Mouse (Mus musculus) neural tube, embryonic 14.5 days (tissue): Measurements from ENCODE around the gene Smarcal1. TPM values are rescaled to one million over a fixed set of nuclear protein-coding genes. Genes with fewer than 3 reads are reported as not detected.

Experiments
- ATAC-seq: fragments of 200-750 bp; cut with Nextera tagmentation; 2 replicates; pipeline ENCODE4 v1.8.0; 2017; ENCODE audit warnings: low read depth, mild to moderate bottlenecking, moderate TSS enrichment, moderate library complexity
- H3K27ac ChIP-seq: fragments of 300-500 bp; sonication (generic); 2 replicates; pipeline ENCODE4 v1.5.1; 2014; ENCODE audit warnings: low read depth, mild to moderate bottlenecking, control low read depth, low read length, moderate library complexity, mixed read lengths
- H3K27me3 ChIP-seq: fragments of 300-500 bp; sonication (generic); 2 replicates; pipeline ENCODE4 v1.6.1; 2014; ENCODE audit warnings: low read length; ENCODE audit not compliant: control insufficient read depth, insufficient read depth
- H3K36me3 ChIP-seq: fragments of 300-500 bp; sonication (generic); 2 replicates; pipeline ENCODE4 v1.6.1; 2014; ENCODE audit warnings: low read length, mixed read lengths; ENCODE audit not compliant: control insufficient read depth, insufficient read depth
- H3K4me1 ChIP-seq: fragments of 300-500 bp; sonication (generic); 2 replicates; pipeline ENCODE4 v1.6.1; 2014; ENCODE audit warnings: low read length; ENCODE audit not compliant: control insufficient read depth, insufficient read depth
- H3K4me2 ChIP-seq: fragments of 300-500 bp; sonication (generic); 2 replicates; pipeline ENCODE4 v1.6.1; 2014; ENCODE audit warnings: mild to moderate bottlenecking, low read depth, low read length, control low read depth
- H3K4me3 ChIP-seq: fragments of 300-500 bp; sonication (generic); 2 replicates; pipeline ENCODE4 v1.5.1; 2014; ENCODE audit warnings: low read depth, low read length, control low read depth, mixed read lengths
- H3K9ac ChIP-seq: fragments of 300-500 bp; sonication (generic); replicated peaks from 2 replicates; pipeline ENCODE4 v1.6.1; 2014; ENCODE audit warnings: low read depth, mild to moderate bottlenecking, control low read depth, low read length, mixed read lengths
- H3K9me3 ChIP-seq: fragments of 300-500 bp; sonication (generic); 2 replicates; pipeline ENCODE4 v1.6.1; 2016; ENCODE audit warnings: low read length; ENCODE audit not compliant: control insufficient read depth
- WGBS: fragments of 180-500 bp; shearing (Covaris S2); extraction: QIAGEN DNeasy Blood & Tissue Kit; methylation state at CpG from one replicate; pipeline ENCODE4 v1.1.7; 2014; 5-methylcytosine and 5-hydroxymethylcytosine counted together
- polyA plus RNA-seq: library from polyadenylated mRNA; unstranded; fragments of >200 nt; fragmentation: Nextera tagmentation; extraction: Ambion mirVana; gene quantifications from 2 replicates; pipeline ENCODE4 v1.2.1, GENCODE M21; 2014

Smarcal1 gene
- polyA plus RNA-seq, 1 experiment from 2014 or later, result 28.7 TPM

DNA sequence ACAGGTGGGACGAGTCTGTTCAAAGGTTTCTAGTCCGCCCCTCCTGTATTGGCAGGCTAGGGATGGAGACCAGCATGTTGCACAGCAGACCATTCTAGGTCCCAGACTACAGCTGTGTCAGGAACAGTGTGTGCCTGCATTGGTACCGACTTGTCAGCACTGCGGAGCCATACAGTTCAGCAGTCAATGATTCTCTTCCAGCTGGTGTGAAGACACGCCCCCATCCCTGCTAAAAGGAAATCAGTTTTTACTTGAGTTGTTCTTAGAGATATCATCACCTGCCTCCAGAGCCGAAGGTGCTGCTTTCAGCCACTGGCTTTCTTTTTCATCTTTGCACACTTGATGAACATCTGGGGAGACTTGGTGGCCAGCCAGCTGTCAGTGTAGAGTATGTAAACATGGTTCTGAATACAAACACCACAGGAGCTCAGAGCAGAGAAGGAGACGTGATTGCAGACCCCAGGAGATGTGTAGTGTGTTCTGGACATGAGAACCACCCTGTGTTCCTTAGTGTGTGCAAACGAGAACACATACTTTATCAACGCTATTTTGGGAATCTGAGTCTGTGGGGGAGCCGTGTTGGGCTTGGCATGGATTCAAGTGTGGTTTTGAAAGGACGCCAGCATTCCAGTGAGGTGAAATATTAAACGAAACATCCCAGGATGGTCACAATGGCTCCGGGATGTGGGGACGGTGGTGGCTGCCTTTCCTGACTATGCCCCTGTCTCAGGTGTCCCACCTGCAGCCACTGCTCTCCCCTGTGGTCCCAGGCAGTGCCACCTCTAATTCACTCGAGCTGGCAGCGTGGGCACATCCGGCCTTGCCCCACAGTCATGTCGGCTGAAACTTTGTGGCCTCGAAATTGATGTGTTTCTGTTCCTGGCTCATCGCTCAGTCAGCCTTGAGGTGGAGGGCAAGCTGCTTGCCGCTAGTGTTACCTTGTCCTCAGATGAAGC is 16.4 kb downstream of the Smarcal1 start:
- H3K36me3 ChIP-seq, result peaks cover 27% of the 10 kb centered on the region
- 75% methylated on average over 21 of the region's 21 CpGs for WGBS

GRCm38 (mm10) chr1:72600778-72601177 is 17.7 kb downstream of the Smarcal1 start:
- H3K36me3 ChIP-seq, result peaks cover 20% of the 10 kb centered on the region
- H3K27me3 ChIP-seq, result no peaks in the 10 kb centered on the region

More for the DNA sequence above, 16.4 kb downstream of the Smarcal1 start:
- no peak; the same call in 1 of the 2 replicates for ATAC-seq
- no peak overlapping the region for H3K4me3 ChIP-seq
- H3K4me1 ChIP-seq, result no peaks in the 10 kb centered on the region
- no peaks in the 10 kb centered on the region for H3K27me3 ChIP-seq
- H3K4me2 ChIP-seq, result no peak overlapping the region
- H3K9me3 ChIP-seq, result no peaks in the 10 kb centered on the region
- no peak overlapping the region for H3K9ac ChIP-seq
- no peak overlapping the region for H3K27ac ChIP-seq

GRCm38 (mm10) chr1:72601233-72601632 is 18.2 kb downstream of the Smarcal1 start:
- Histone ChIP-seq H3K27me3 (no peaks in the 10 kb centered on the region), H3K9me3 (no peaks in the 10 kb centered on the region), H3K4me3 (no peak overlapping the region), H3K4me2 (no peak overlapping the region), H3K9ac (no peak overlapping the region), H3K4me1 (no peaks in the 10 kb centered on the region), H3K27ac (no peak overlapping the region), H3K36me3 (peaks cover 16% of the 10 kb centered on the region)
- ATAC-seq, result no peak
- 94% methylated on average over 7 of the region's 7 CpGs for WGBS

More at GRCm38 (mm10) chr1:72600778-72601177, 17.7 kb downstream of the Smarcal1 start:
- Histone ChIP-seq H3K9me3 (no peaks in the 10 kb centered on the region), H3K4me3 (no peak overlapping the region), H3K4me2 (no peak overlapping the region), H3K4me1 (no peaks in the 10 kb centered on the region), H3K27ac (no peak overlapping the region), H3K9ac (no peak overlapping the region)
- ATAC-seq, result no peak
- 90% methylated on average over 5 of the region's 5 CpGs for WGBS

- WGBS, result 89% methylated on average over 5 of the region's 5 CpGs
- no peak overlapping the region for H3K9ac ChIP-seq
- peaks cover 10% of the 10 kb centered on the region for H3K36me3 ChIP-seq
- ATAC-seq, result no peak
- H3K4me1 ChIP-seq, result no peaks in the 10 kb centered on the region
- no peak overlapping the region for H3K4me3 ChIP-seq
- no peak overlapping the region for H3K27ac ChIP-seq
- H3K4me2 ChIP-seq, result no peak overlapping the region
- no peaks in the 10 kb centered on the region for H3K9me3 ChIP-seq
- no peaks in the 10 kb centered on the region for H3K27me3 ChIP-seq
Measured at GRCm38 (mm10) chr1:72602186-72602585, 19.1 kb downstream of the Smarcal1 start.

DNA sequence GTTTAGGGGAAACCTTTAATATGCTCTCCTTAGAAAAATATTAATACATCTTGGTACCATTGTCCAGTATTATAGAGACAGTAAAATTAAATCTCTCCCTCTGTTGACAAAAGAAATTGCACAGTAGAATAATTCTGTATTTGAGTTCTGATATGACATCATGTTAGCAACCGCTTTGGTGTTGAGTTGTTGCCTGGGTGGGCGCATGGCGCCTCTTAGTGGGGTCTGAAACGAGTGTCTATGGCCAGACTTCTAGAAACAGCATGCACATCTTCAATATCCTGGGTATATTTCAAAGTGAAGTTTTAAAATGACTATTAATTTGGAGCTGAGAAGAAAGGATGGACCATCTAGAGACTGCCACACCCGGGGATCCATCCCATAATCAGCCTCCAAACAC is 19.8 kb downstream of the Smarcal1 start:
- H3K4me3 ChIP-seq, result no peak overlapping the region
- no peaks in the 10 kb centered on the region for H3K9me3 ChIP-seq
- no peak overlapping the region for H3K4me2 ChIP-seq
- no peaks in the 10 kb centered on the region for H3K27me3 ChIP-seq
- H3K27ac ChIP-seq, result no peak overlapping the region
- 90% methylated on average over 5 of the region's 5 CpGs for WGBS
- H3K4me1 ChIP-seq, result no peaks in the 10 kb centered on the region
- H3K9ac ChIP-seq, result no peak overlapping the region
- ATAC-seq, result no peak
- H3K36me3 ChIP-seq, result peaks cover 6% of the 10 kb centered on the region

DNA sequence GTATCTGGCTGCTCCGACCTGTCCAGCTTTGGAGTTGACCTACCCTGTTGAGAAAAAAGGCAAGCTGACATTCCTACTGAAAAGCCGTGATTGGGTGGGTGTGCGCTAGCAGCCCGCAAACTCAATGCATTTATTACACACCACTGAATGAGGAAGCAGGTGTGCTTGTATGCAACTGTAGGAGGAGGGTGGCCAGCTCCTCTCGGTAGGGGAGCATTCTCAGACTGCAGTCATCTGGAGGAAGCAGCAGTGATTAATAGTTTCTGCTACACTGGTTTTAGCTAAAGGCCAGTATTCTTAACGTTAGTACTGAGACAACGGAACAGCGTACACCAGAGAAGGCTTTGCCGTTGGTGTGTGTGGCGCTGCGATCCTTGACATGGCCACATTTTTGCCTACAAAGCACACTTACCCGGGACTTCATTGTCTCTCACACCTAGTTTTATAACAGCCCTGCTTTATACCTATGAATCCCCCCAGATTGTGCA is 23.2 kb downstream of the Smarcal1 start:
- no peak overlapping the region for H3K9ac ChIP-seq
- no peak overlapping the region for H3K4me3 ChIP-seq
- peak; percentile 50; the same call in 1 of the 2 replicates for ATAC-seq
- H3K27me3 ChIP-seq, result no peaks in the 10 kb centered on the region
- H3K4me2 ChIP-seq, result no peak overlapping the region
- H3K36me3 ChIP-seq, result peaks cover 11% of the 10 kb centered on the region
- no peaks in the 10 kb centered on the region for H3K9me3 ChIP-seq
- H3K27ac ChIP-seq, result no peak overlapping the region
- no peaks in the 10 kb centered on the region for H3K4me1 ChIP-seq
- 29% methylated on average over 12 of the region's 12 CpGs for WGBS

DNA sequence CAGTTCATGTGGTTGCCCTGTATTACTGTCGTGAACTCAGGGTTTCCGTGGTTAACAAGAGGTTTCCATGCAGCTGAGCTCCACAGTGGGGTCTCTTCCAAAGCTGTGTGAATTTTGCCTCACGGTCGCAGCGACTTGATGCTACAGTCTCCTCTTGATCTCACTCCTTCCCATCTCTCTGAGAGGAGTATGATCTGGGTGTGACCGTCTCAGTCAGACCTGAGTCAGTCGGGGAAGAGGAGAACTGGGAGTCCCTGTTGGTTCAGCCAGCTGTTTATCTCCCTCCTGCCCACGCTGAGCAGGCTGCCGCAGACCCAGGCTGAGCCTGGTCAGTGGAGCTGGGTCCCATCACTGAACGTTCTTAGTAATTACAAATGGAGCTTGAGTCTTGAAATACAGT is 26.1 kb downstream of the Smarcal1 start:
- WGBS, result 75% methylated on average over 10 of the region's 10 CpGs
- H3K36me3 ChIP-seq, result peaks cover 32% of the 10 kb centered on the region
- no peak overlapping the region for H3K9ac ChIP-seq
- no peak overlapping the region for H3K4me2 ChIP-seq
- no peaks in the 10 kb centered on the region for H3K27me3 ChIP-seq
- ATAC-seq, result no peak
- no peak overlapping the region for H3K27ac ChIP-seq
- no peaks in the 10 kb centered on the region for H3K4me1 ChIP-seq
- H3K4me3 ChIP-seq, result no peak overlapping the region
- no peaks in the 10 kb centered on the region for H3K9me3 ChIP-seq

DNA sequence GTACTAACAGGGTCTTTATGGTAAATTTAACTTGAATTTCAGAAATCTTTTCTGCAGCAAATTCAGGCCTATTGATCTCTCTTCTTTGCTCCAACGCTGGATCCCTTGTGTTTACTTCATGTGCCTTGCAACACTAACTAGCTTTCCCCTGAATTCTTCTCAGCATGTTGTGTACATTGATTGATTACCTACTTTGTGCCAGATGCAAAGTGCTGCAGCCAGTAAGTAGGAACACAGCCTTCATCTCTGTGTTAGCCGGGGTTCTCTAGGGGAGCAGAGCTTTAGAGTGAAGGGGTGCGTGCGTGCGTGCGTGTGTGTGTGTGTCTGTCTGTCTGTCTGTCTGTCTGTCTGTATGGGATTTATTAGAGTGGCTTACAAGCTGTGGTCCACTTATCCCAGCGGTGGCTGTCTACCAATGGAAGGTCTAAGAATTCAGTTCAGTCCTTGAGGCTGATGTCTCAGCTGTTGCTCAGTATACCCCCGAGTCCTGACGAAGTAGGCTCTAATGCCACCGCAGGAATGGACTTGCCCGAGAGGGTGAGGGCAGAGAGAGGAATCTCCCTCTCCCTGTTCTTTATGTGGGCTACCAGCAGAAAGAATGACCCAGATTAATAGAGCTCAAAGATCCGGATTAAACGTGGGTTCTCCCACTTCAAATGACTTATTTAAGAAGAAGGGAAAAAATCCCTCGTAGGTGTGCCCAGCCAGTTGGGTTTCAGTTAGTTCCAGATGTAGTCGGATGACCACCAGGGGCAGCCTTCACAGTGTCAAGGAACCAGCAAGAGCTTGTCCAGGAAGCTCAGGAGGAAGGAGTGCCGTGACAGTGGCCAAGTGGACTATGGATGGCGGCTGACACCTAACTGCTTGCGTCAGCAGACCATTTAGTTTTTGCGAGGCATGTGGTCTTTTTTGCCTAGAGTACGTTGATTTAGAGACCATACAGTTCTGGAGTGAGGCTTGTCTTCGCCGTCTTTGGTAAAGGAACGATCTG is 27.1 kb downstream of the Smarcal1 start:
- Histone ChIP-seq H3K27me3 (no peaks in the 10 kb centered on the region), H3K4me2 (no peak overlapping the region), H3K9me3 (no peaks in the 10 kb centered on the region), H3K27ac (no peak overlapping the region), H3K36me3 (peaks cover 42% of the 10 kb centered on the region), H3K9ac (no peak overlapping the region), H3K4me3 (no peak overlapping the region), H3K4me1 (no peaks in the 10 kb centered on the region)
- WGBS, result 62% methylated on average over 23 of the region's 23 CpGs
- peak; percentile 59; the same call in 1 of the 2 replicates for ATAC-seq
